Mouse (Mus musculus) heart, adult 2 months (tissue): ENCODE results near the gene Phf24.

Experiments
- CTCF ChIP-seq: fragments of 200-600 bp; IDR thresholded peaks from 2 replicates; pipeline ENCODE4 v1.8.1; 2022; ENCODE audit warnings: antibody characterized with exemption, mild to moderate bottlenecking, moderate library complexity
- POLR2A ChIP-seq: fragments of 200-500 bp; IDR thresholded peaks from 2 replicates; pipeline ENCODE4 v1.6.1; 2011; ENCODE audit warnings: mild to moderate bottlenecking, low read depth, low read length, control low read depth; ENCODE audit not compliant: insufficient read depth

DNA sequence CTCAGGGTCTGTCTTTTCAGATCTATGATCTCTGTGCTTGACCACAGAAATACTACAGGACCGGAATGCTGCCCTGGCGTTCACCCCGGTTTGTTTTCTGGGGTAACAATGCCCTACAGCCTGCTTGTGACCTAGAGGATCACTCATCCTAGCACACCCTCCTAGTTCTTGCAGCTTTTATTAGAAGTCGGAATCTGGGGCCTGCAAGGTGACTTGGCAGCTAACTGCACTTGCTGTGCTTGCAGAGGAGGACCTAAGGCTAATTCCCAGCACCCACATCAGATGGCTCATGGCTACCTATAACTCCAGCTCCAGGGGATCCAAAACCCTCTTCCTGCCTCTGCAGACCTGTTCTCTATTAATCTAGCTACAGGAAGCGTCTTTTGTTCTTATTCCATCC lies 13.7 kb upstream of the Phf24 start:
- TF ChIP-seq CTCF = no peak
- TF ChIP-seq POLR2A = no peak
